Mouse (Mus musculus) midbrain, embryonic 14.5 days (tissue): ENCODE measurements at regions not wholly inside any gene's neighbourhood (a gene's known extent, or its start where the extent isn't known, plus 50 kb on each side); places are given as distances from the start of the nearest gene placed in this dataset.

Experiments used
- ATAC-seq: fragments of 200-750 bp; cut with Nextera tagmentation; 2 replicates; pipeline ENCODE4 v1.8.0; 2017; ENCODE audit warnings: moderate number of reproducible peaks, moderate library complexity; ENCODE audit not compliant: low FRiP score, low TSS enrichment
- DNase-seq: peaks from one replicate; pipeline ENCODE4 v3.0.0-alpha.2; 2015
- H3K27ac ChIP-seq: fragments of 300-500 bp; sonication (generic); replicated peaks from 2 replicates; pipeline ENCODE4 v1.5.1; 2014; ENCODE audit warnings: mild to moderate bottlenecking, low read depth, low read length, moderate library complexity
- H3K27me3 ChIP-seq: fragments of 300-500 bp; sonication (generic); 2 replicates; pipeline ENCODE4 v1.6.1; 2014; ENCODE audit warnings: low read length, control low read depth, mixed read lengths; ENCODE audit not compliant: control insufficient read depth, insufficient read depth
- H3K36me3 ChIP-seq: fragments of 300-500 bp; sonication (generic); 2 replicates; pipeline ENCODE4 v1.6.1; 2014; ENCODE audit warnings: low read length, control low read depth; ENCODE audit not compliant: control insufficient read depth, insufficient read depth
- H3K4me1 ChIP-seq: fragments of 300-500 bp; sonication (generic); 2 replicates; pipeline ENCODE4 v1.6.1; 2014; ENCODE audit warnings: mild to moderate bottlenecking, antibody characterized with exemption, low read length, control low read depth; ENCODE audit not compliant: control insufficient read depth, insufficient read depth
- H3K4me2 ChIP-seq: fragments of 300-500 bp; sonication (generic); 2 replicates; pipeline ENCODE4 v1.6.1; 2014; ENCODE audit warnings: mild to moderate bottlenecking, low read length, moderate library complexity
- H3K4me3 ChIP-seq: fragments of 300-500 bp; sonication (generic); replicated peaks from 2 replicates; pipeline ENCODE4 v1.5.1; 2014; ENCODE audit warnings: low read depth, low read length
- H3K9ac ChIP-seq: fragments of 300-500 bp; sonication (generic); replicated peaks from 2 replicates; pipeline ENCODE4 v1.6.1; 2014; ENCODE audit warnings: mild to moderate bottlenecking, low read length, moderate library complexity
- H3K9me3 ChIP-seq: fragments of 300-500 bp; sonication (generic); 2 replicates; pipeline ENCODE4 v1.6.1; 2016; ENCODE audit warnings: low read length, control low read depth, mixed read lengths; ENCODE audit not compliant: control insufficient read depth
- WGBS: fragments of 180-500 bp; shearing (Covaris S2); extraction: QIAGEN DNeasy Blood & Tissue Kit; methylation state at CpG from one replicate; pipeline ENCODE4 v1.1.7; 2014; 5-methylcytosine and 5-hydroxymethylcytosine counted together

- 55% methylated on average over 4 of the region's 4 CpGs for WGBS
- H3K27me3 ChIP-seq, result no peaks in the 10 kb centered on the region
- no peaks in the 10 kb centered on the region for H3K9me3 ChIP-seq
- no peak for DNase-seq
- no peak overlapping the region for H3K4me2 ChIP-seq
- H3K4me3 ChIP-seq, result no peak overlapping the region
- no peak overlapping the region for H3K9ac ChIP-seq
- no peak overlapping the region for H3K27ac ChIP-seq
- no peak for ATAC-seq
- 0 out of 2 replicates have a peak, but pooled peaks cover 16% of the 10 kb centered on the region for H3K4me1 ChIP-seq
- no peaks in the 10 kb centered on the region for H3K36me3 ChIP-seq
These were observed 392.4 kb upstream of the Id4 start for GRCm38 (mm10) chr13:47868656-47869055.

- 0 out of 2 replicates have a peak overlapping the region, but pooled peaks have one; percentile 15 for H3K27ac ChIP-seq
These were observed 391.1 kb upstream of the Id4 start for GRCm38 (mm10) chr13:47869670-47870532.

GRCm38 (mm10) chr13:47872645-47873044 is 388.4 kb upstream of the Id4 start:
- DNase-seq (peak; percentile 25), ATAC-seq (no peak)
- 0 out of 2 replicates have a peak, but pooled peaks cover 16% of the 10 kb centered on the region for H3K4me1 ChIP-seq
- H3K36me3 ChIP-seq, result no peaks in the 10 kb centered on the region
- WGBS, result 23% methylated on average over 11 of the region's 11 CpGs
- H3K4me2 ChIP-seq, result no peak overlapping the region
- no peaks in the 10 kb centered on the region for H3K27me3 ChIP-seq
- H3K9me3 ChIP-seq, result no peaks in the 10 kb centered on the region
- H3K9ac ChIP-seq, result no peak overlapping the region
- H3K4me3 ChIP-seq, result no peak overlapping the region
- no peak overlapping the region for H3K27ac ChIP-seq

More at GRCm38 (mm10) chr13:47869670-47870532, 391.1 kb upstream of the Id4 start:
- DNase-seq, result peak; percentile 64
- Histone ChIP-seq H3K4me3 (no peak overlapping the region), H3K4me2 (no peak overlapping the region), H3K27me3 (no peaks in the 10 kb centered on the region), H3K4me1 (0 out of 2 replicates have a peak, but pooled peaks cover 16% of the 10 kb centered on the region), H3K9ac (no peak overlapping the region), H3K36me3 (no peaks in the 10 kb centered on the region), H3K9me3 (no peaks in the 10 kb centered on the region)
- 56% methylated on average over 10 of the region's 10 CpGs for WGBS
- ATAC-seq, result no peak

GRCm38 (mm10) chr13:47892569-47892968 is 368.5 kb upstream of the Id4 start:
- 92% methylated on average over 4 of the region's 4 CpGs for whole genome bisulfite sequencing
- H3K9me3 ChIP-seq, result no peaks in the 10 kb centered on the region
- no peak overlapping the region for H3K9ac ChIP-seq
- ATAC-seq (no peak), DNase-seq (no peak)
- no peak overlapping the region for H3K4me2 ChIP-seq
- no peak overlapping the region for H3K4me3 ChIP-seq
- no peaks in the 10 kb centered on the region for H3K36me3 ChIP-seq
- H3K27ac ChIP-seq, result no peak overlapping the region
- no peaks in the 10 kb centered on the region for H3K27me3 ChIP-seq
- H3K4me1 ChIP-seq, result no peaks in the 10 kb centered on the region

GRCm38 (mm10) chr13:47894331-47894730 is 366.7 kb upstream of the Id4 start:
- 88% methylated on average over 1 of the region's 1 CpGs for WGBS
- DNase-seq (no peak), ATAC-seq (no peak)
- Histone ChIP-seq H3K27ac (no peak overlapping the region), H3K27me3 (no peaks in the 10 kb centered on the region), H3K4me3 (no peak overlapping the region), H3K4me2 (no peak overlapping the region), H3K4me1 (no peaks in the 10 kb centered on the region), H3K36me3 (no peaks in the 10 kb centered on the region), H3K9me3 (0 out of 2 replicates have a peak, but pooled peaks cover 7% of the 10 kb centered on the region), H3K9ac (no peak overlapping the region)

- ATAC-seq (no peak), DNase-seq (peak; percentile 34)
- whole genome bisulfite sequencing, result 67% methylated on average over 6 of the region's 6 CpGs
- no peak overlapping the region for H3K27ac ChIP-seq
- H3K9me3 ChIP-seq, result 0 out of 2 replicates have a peak, but pooled peaks cover 7% of the 10 kb centered on the region
- no peak overlapping the region for H3K4me3 ChIP-seq
- H3K4me2 ChIP-seq, result no peak overlapping the region
- no peaks in the 10 kb centered on the region for H3K27me3 ChIP-seq
- no peaks in the 10 kb centered on the region for H3K36me3 ChIP-seq
- no peaks in the 10 kb centered on the region for H3K4me1 ChIP-seq
- H3K9ac ChIP-seq, result no peak overlapping the region
These were observed 365.8 kb upstream of the Id4 start for GRCm38 (mm10) chr13:47895256-47895655.

- Histone ChIP-seq H3K4me2 (no peak overlapping the region), H3K4me1 (no peaks in the 10 kb centered on the region), H3K27ac (no peak overlapping the region), H3K27me3 (no peaks in the 10 kb centered on the region), H3K4me3 (no peak overlapping the region), H3K9me3 (0 out of 2 replicates have a peak, but pooled peaks cover 7% of the 10 kb centered on the region), H3K36me3 (no peaks in the 10 kb centered on the region), H3K9ac (no peak overlapping the region)
- ATAC-seq, result no peak
- DNase-seq, result no peak
- WGBS, result 78% methylated on average over 4 of the region's 4 CpGs
These were observed 364.4 kb upstream of the Id4 start for GRCm38 (mm10) chr13:47896646-47897045.

GRCm38 (mm10) chr13:47909851-47910530 is 351.0 kb upstream of the Id4 start:
- no peak overlapping the region for H3K9ac ChIP-seq
- H3K27me3 ChIP-seq, result no peaks in the 10 kb centered on the region
- H3K9me3 ChIP-seq, result no peaks in the 10 kb centered on the region
- no peak overlapping the region for H3K27ac ChIP-seq
- H3K36me3 ChIP-seq, result no peaks in the 10 kb centered on the region
- H3K4me2 ChIP-seq, result no peak overlapping the region
- ATAC-seq (no peak), DNase-seq (peak; percentile 33)
- H3K4me1 ChIP-seq, result 0 out of 2 replicates have a peak, but pooled peaks cover under 1% of the 10 kb centered on the region
- WGBS, result 68% methylated on average over 9 of the region's 9 CpGs
- H3K4me3 ChIP-seq, result no peak overlapping the region
